Mouse (Mus musculus): Measurements from ENCODE around the gene Ankrd44. TPM values are rescaled to one million over a fixed set of nuclear protein-coding genes. Genes with fewer than 3 reads are reported as not detected.

Gene Ankrd44
- total RNA-seq, 1 experiment, result 10.2 TPM

GRCm38 (mm10) chr1:54924309-54924685 is 1.9 kb downstream of the Ankrd44 start:
- no peak overlapping the region for H3K27ac ChIP-seq (ENCODE audit: insufficient read depth, low read depth, low read length, poor library complexity, severe bottlenecking)
- TF ChIP-seq HCFC1 (IDR thresholded peaks at IDR 0.05; ENCODE audit: borderline replicate concordance, insufficient read depth, low read length) (no peak), MAFK (IDR thresholded peaks at IDR 0.05; ENCODE audit: insufficient read depth, low read depth, low read length) (no peak), ZC3H11A (IDR thresholded peaks at IDR 0.05; ENCODE audit: borderline replicate concordance, low read depth, low read length) (no peak), ZNF384 (IDR thresholded peaks at IDR 0.05; ENCODE audit: low read depth, low read length) (no peak), CHD2 (IDR thresholded peaks at IDR 0.05; ENCODE audit: low read depth, low read length) (no peak)
- in situ Hi-C loops (cut with MboI; ENCODE audit: low sequenced_read_pairs in 2 of 2, unreplicated experiment in 2 of 2), result no loop called here
- H3K9me3 ChIP-seq (ENCODE audit: control insufficient read depth, insufficient read depth, low read depth, low read length), result no peaks in the 10 kb centered on the region
- no peak overlapping the region for H3K4me3 ChIP-seq (ENCODE audit: insufficient read depth in 1 of 2, low read depth in 1 of 2, low read length in 2 of 2, poor library complexity in 1 of 2, severe bottlenecking in 1 of 2)
- H3K4me1 ChIP-seq (ENCODE audit: control insufficient read depth in 2 of 2, insufficient read depth in 2 of 2, low read length in 2 of 2, poor library complexity in 1 of 2), result peaks cover 0 to 5% of the 10 kb centered on the region in 2 experiments; a peak in 3 of 4 replicates
- no peak overlapping the region for H3K9ac ChIP-seq (ENCODE audit: insufficient read depth, low read depth, low read length, poor library complexity, severe bottlenecking)
- no peaks in the 10 kb centered on the region for H3K36me3 ChIP-seq (ENCODE audit: control insufficient read depth, insufficient read depth, low read length, poor library complexity, severe bottlenecking)
- no peak for DNase-seq (ENCODE audit: low read depth, low spot score)

- no peak overlapping the region for H3K9ac ChIP-seq (ENCODE audit: insufficient read depth, low read depth, low read length, poor library complexity, severe bottlenecking)
- H3K4me1 ChIP-seq (ENCODE audit: control insufficient read depth in 2 of 2, insufficient read depth in 2 of 2, low read length in 2 of 2, poor library complexity in 1 of 2), result peaks cover 0 to 3% of the 10 kb centered on the region in 2 experiments; a peak in 3 of 4 replicates
- DNase-seq (ENCODE audit: low read depth, low spot score), result no peak
- in situ Hi-C loops (cut with MboI; ENCODE audit: low sequenced_read_pairs in 2 of 2, unreplicated experiment in 2 of 2), result no loop called here
- no peak overlapping the region for H3K4me3 ChIP-seq (ENCODE audit: insufficient read depth in 1 of 2, low read depth in 1 of 2, low read length in 2 of 2, poor library complexity in 1 of 2, severe bottlenecking in 1 of 2)
- H3K27ac ChIP-seq (ENCODE audit: insufficient read depth, low read depth, low read length, poor library complexity, severe bottlenecking), result no peak overlapping the region
- TF ChIP-seq CHD2 (IDR thresholded peaks at IDR 0.05; ENCODE audit: low read depth, low read length) (no peak), HCFC1 (IDR thresholded peaks at IDR 0.05; ENCODE audit: borderline replicate concordance, insufficient read depth, low read length) (no peak), ZNF384 (IDR thresholded peaks at IDR 0.05; ENCODE audit: low read depth, low read length) (no peak), ZC3H11A (IDR thresholded peaks at IDR 0.05; ENCODE audit: borderline replicate concordance, low read depth, low read length) (no peak), MAFK (IDR thresholded peaks at IDR 0.05; ENCODE audit: insufficient read depth, low read depth, low read length) (no peak)
- H3K36me3 ChIP-seq (ENCODE audit: control insufficient read depth, insufficient read depth, low read length, poor library complexity, severe bottlenecking), result no peaks in the 10 kb centered on the region
- no peaks in the 10 kb centered on the region for H3K9me3 ChIP-seq (ENCODE audit: control insufficient read depth, insufficient read depth, low read depth, low read length)
These were observed 2.5 kb downstream of the Ankrd44 start for GRCm38 (mm10) chr1:54923366-54924308.

DNA sequence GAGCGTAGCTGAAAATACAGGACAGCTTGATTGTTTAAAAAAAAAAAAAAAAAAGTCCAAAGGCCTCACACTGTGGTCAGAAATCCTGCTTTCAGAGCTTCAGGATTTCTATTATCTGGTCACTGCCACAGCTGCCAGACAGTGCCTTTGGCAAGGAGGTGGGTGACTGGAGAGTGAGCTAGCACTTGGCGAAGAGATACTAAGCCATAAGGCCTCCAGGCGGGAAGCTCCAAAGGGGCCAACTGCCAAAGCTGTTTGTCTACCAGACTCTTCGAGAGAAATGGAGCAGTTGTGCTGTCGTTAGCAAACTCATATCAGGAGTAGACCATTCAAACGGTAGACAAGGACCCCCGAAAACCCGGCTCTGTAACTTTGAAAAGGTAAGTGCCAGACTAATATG is 3.5 kb downstream of the Ankrd44 start:
- H3K9ac ChIP-seq (ENCODE audit: insufficient read depth, low read depth, low read length, poor library complexity, severe bottlenecking), result no peak overlapping the region
- H3K4me3 ChIP-seq (ENCODE audit: insufficient read depth in 1 of 2, low read depth in 1 of 2, low read length in 2 of 2, poor library complexity in 1 of 2, severe bottlenecking in 1 of 2), result no peak overlapping the region
- in situ Hi-C loops (cut with MboI; ENCODE audit: low sequenced_read_pairs in 2 of 2, unreplicated experiment in 2 of 2), result no loop called here
- peaks cover 0 to 2% of the 10 kb centered on the region in 2 experiments; a peak in 2 of 4 replicates for H3K4me1 ChIP-seq (ENCODE audit: control insufficient read depth in 2 of 2, insufficient read depth in 2 of 2, low read length in 2 of 2, poor library complexity in 1 of 2)
- no peaks in the 10 kb centered on the region for H3K36me3 ChIP-seq (ENCODE audit: control insufficient read depth, insufficient read depth, low read length, poor library complexity, severe bottlenecking)
- H3K27ac ChIP-seq (ENCODE audit: insufficient read depth, low read depth, low read length, poor library complexity, severe bottlenecking), result no peak overlapping the region
- H3K9me3 ChIP-seq (ENCODE audit: control insufficient read depth, insufficient read depth, low read depth, low read length), result no peaks in the 10 kb centered on the region
- TF ChIP-seq ZNF384 (IDR thresholded peaks at IDR 0.05; ENCODE audit: low read depth, low read length) (no peak), ZC3H11A (IDR thresholded peaks at IDR 0.05; ENCODE audit: borderline replicate concordance, low read depth, low read length) (no peak), CHD2 (IDR thresholded peaks at IDR 0.05; ENCODE audit: low read depth, low read length) (no peak), MAFK (IDR thresholded peaks at IDR 0.05; ENCODE audit: insufficient read depth, low read depth, low read length) (no peak), HCFC1 (IDR thresholded peaks at IDR 0.05; ENCODE audit: borderline replicate concordance, insufficient read depth, low read length) (no peak)
- no peak for DNase-seq (ENCODE audit: low read depth, low spot score)

GRCm38 (mm10) chr1:54922025-54922574 is 4.1 kb downstream of the Ankrd44 start:
- no peaks in the 10 kb centered on the region for H3K9me3 ChIP-seq (ENCODE audit: control insufficient read depth, insufficient read depth, low read depth, low read length)
- H3K36me3 ChIP-seq (ENCODE audit: control insufficient read depth, insufficient read depth, low read length, poor library complexity, severe bottlenecking), result no peaks in the 10 kb centered on the region
- no peak for DNase-seq (ENCODE audit: low read depth, low spot score)
- peaks cover 0 to 2% of the 10 kb centered on the region in 2 experiments; a peak in 2 of 4 replicates for H3K4me1 ChIP-seq (ENCODE audit: control insufficient read depth in 2 of 2, insufficient read depth in 2 of 2, low read length in 2 of 2, poor library complexity in 1 of 2)
- in situ Hi-C loops (cut with MboI; ENCODE audit: low sequenced_read_pairs in 2 of 2, unreplicated experiment in 2 of 2), result no loop called here
- no peak overlapping the region for H3K4me3 ChIP-seq (ENCODE audit: insufficient read depth in 1 of 2, low read depth in 1 of 2, low read length in 2 of 2, poor library complexity in 1 of 2, severe bottlenecking in 1 of 2)
- no peak for TF ChIP-seq MAFK (IDR thresholded peaks at IDR 0.05; ENCODE audit: insufficient read depth, low read depth, low read length)
- TF ChIP-seq CHD2 (IDR thresholded peaks at IDR 0.05; ENCODE audit: low read depth, low read length), result no peak
- no peak for TF ChIP-seq ZC3H11A (IDR thresholded peaks at IDR 0.05; ENCODE audit: borderline replicate concordance, low read depth, low read length)
- no peak for TF ChIP-seq ZNF384 (IDR thresholded peaks at IDR 0.05; ENCODE audit: low read depth, low read length)
- no peak for TF ChIP-seq HCFC1 (IDR thresholded peaks at IDR 0.05; ENCODE audit: borderline replicate concordance, insufficient read depth, low read length)
- H3K27ac ChIP-seq (ENCODE audit: insufficient read depth, low read depth, low read length, poor library complexity, severe bottlenecking), result no peak overlapping the region
- no peak overlapping the region for H3K9ac ChIP-seq (ENCODE audit: insufficient read depth, low read depth, low read length, poor library complexity, severe bottlenecking)

Data from ES-E14 (cell line).